Mouse (Mus musculus) midbrain, embryonic 11.5 days (tissue): ENCODE measurements around the gene Vcl. TPM values are rescaled to one million over a fixed set of nuclear protein-coding genes. Genes with fewer than 3 reads are reported as not detected.

ENCODE experiments used
- ATAC-seq: fragments of 200-750 bp; cut with Nextera tagmentation; 2 replicates; pipeline ENCODE4 v1.8.0; 2017; ENCODE audit warnings: moderate TSS enrichment, moderate library complexity; ENCODE audit not compliant: low FRiP score
- DNase-seq: peaks from one replicate; pipeline ENCODE4 v3.0.0; 2015; ENCODE audit warnings: low spot score; ENCODE audit errors: missing footprints
- H3K27ac ChIP-seq: fragments of 300-500 bp; sonication (generic); 2 replicates; pipeline ENCODE4 v1.5.1; 2014; ENCODE audit warnings: low read depth, low read length
- H3K27me3 ChIP-seq: fragments of 300-500 bp; sonication (generic); 2 replicates; pipeline ENCODE4 v1.6.1; 2014; ENCODE audit warnings: mild to moderate bottlenecking, low read length, moderate library complexity, mixed read lengths; ENCODE audit not compliant: control insufficient read depth, insufficient read depth
- H3K36me3 ChIP-seq: fragments of 300-500 bp; sonication (generic); 2 replicates; pipeline ENCODE4 v1.6.1; 2014; ENCODE audit warnings: mild to moderate bottlenecking, low read length, moderate library complexity, mixed read lengths; ENCODE audit not compliant: control insufficient read depth, insufficient read depth
- H3K4me1 ChIP-seq: fragments of 300-500 bp; sonication (generic); 2 replicates; pipeline ENCODE4 v1.6.1; 2014; ENCODE audit warnings: low read length; ENCODE audit not compliant: control insufficient read depth, insufficient read depth
- H3K4me2 ChIP-seq: fragments of 300-500 bp; sonication (generic); 2 replicates; pipeline ENCODE4 v1.6.1; 2014; ENCODE audit warnings: mild to moderate bottlenecking, moderate library complexity
- H3K4me3 ChIP-seq: fragments of 300-500 bp; sonication (generic); 2 replicates; pipeline ENCODE4 v1.5.1; 2014; ENCODE audit warnings: low read depth, low read length
- H3K9ac ChIP-seq: fragments of 300-500 bp; sonication (generic); 2 replicates; pipeline ENCODE4 v1.6.1; 2014; ENCODE audit warnings: low read length
- H3K9me3 ChIP-seq: fragments of 300-500 bp; sonication (generic); 2 replicates; pipeline ENCODE4 v1.6.1; 2016; ENCODE audit warnings: low read length; ENCODE audit not compliant: control insufficient read depth
- WGBS: fragments of 180-500 bp; shearing (Covaris S2); extraction: QIAGEN DNeasy Blood & Tissue Kit; methylation state at CpG from one replicate; pipeline ENCODE4 v1.1.7; 2014; 5-methylcytosine and 5-hydroxymethylcytosine counted together
- polyA plus RNA-seq: library from polyadenylated mRNA; unstranded; fragments of >200 nt; fragmentation: Nextera tagmentation; extraction: Ambion mirVana; gene quantifications from 2 replicates; pipeline ENCODE4 v1.2.1, GENCODE M21; 2014

Vcl gene
- polyA plus RNA-seq, 1 experiment from 2014 or later: 27.0 TPM

DNA sequence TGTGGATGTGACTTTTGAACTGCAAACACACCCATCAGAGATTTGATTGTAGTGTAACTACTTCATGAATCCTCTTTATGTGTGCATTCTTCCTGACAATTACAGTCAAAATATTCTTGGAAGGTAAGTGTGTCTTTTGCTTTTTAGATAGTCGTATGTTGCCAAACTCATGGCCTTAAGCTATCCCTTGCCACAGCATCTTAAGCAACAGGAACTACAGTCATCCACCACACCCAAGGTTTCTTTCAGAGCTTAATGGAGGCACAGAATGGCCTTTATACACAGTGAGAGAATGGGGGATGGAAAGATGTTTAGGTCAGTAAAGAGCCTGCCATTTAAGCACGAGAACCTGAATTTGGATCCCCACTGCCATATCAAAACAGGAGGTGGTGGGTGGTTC lies 118.6 kb downstream of the Vcl start:
- Histone ChIP-seq H3K9ac (no peak overlapping the region), H3K9me3 (no peaks in the 10 kb centered on the region), H3K4me1 (peaks cover 4% of the 10 kb centered on the region; the same call in 1 of the 2 replicates), H3K4me2 (no peak overlapping the region), H3K4me3 (no peak overlapping the region), H3K27me3 (no peaks in the 10 kb centered on the region), H3K27ac (no peak overlapping the region), H3K36me3 (no peaks in the 10 kb centered on the region)
- DNase-seq: no peak
- no peak for ATAC-seq
- WGBS: 87% methylated on average over 2 of the region's 2 CpGs

DNA sequence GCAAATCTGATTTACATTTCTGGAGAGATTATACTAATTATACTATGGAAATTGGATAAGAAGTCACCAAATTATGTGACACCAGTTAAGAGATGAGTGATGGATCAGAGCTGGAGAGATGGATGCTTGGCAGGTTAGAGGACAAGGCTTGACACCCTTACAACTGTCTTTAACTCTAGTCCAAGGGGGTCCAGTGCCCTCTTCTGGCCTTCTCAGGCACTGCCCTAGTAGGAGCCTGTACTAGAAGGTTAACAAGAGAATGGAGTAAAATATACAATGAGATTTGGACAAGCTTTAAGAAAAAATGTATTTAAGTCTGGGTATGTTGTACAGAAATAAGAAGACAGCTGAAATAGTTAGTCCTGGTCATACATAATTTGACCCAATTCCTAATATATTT lies 119.7 kb downstream of the Vcl start:
- Histone ChIP-seq H3K4me2 (no peak overlapping the region), H3K27me3 (no peaks in the 10 kb centered on the region), H3K9me3 (no peaks in the 10 kb centered on the region), H3K4me3 (no peak overlapping the region), H3K4me1 (peaks cover 4% of the 10 kb centered on the region; the same call in 1 of the 2 replicates), H3K9ac (no peak overlapping the region), H3K27ac (no peak overlapping the region), H3K36me3 (no peaks in the 10 kb centered on the region)
- no peak for ATAC-seq
- no peak for DNase-seq

DNA sequence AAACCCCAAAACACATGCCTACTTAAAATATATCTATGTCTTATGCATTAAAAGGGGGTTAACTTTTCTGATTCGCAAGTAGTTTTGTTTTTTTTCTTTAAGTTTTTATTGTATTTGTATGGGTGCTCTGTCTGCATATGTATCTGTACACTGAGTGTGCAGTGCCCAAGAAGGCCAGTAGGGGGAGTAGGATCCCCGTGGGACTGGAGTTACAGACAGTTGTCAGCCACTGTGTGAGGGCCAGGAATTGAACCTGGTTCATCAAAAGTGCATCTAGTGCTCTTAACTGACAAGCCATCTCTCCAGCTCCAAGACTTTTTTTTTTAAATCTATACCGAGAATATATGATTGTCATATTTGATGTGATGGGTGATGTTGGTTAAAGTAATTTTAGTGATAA lies 121.5 kb downstream of the Vcl start:
- Histone ChIP-seq H3K4me3 (no peak overlapping the region), H3K9ac (no peak overlapping the region), H3K9me3 (no peaks in the 10 kb centered on the region), H3K27ac (no peak overlapping the region), H3K4me1 (peaks cover 4% of the 10 kb centered on the region; the same call in 1 of the 2 replicates), H3K4me2 (no peak overlapping the region), H3K36me3 (no peaks in the 10 kb centered on the region), H3K27me3 (no peaks in the 10 kb centered on the region)
- DNase-seq (peak; percentile 93), ATAC-seq (no peak)
- WGBS: 75% methylated on average over 3 of the region's 3 CpGs

DNA sequence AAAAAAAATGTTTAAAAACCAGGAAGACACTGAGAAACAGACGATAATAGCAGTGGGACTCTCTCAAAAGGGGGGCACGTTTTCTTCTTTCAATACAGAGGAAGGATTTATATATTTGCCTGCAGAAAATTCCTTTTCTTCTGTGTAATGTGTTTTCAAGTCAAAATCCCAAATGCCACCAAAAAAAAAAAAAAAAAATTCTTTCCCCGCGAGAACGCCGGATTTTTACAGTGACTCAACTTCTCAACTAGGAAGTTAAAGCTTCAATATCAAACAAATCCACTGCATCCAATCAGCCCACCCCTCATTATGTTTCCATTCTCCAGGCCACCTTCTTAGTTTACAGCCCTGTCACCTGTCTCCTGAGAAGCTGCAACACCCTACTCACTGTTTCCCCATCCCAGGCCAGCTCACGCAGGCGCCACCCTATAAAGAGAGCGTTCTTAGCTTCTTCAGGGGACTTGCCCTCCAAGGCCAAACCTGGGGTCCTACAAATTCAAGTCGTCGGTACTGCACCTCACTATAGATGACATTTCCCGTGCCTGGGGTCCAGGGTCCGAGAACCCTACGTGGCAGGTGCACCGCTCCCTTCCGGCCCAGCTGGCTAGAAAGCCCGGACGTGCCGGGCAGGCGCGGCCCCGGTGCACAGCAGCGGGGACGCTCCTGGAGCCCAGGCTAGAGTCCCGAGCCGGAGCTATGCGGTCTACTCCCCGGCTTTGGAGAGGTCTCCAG lies 122.3 kb downstream of the Vcl start:
- DNase-seq (no peak), ATAC-seq (peak; percentile 10)
- Histone ChIP-seq H3K4me2 (peak overlapping the region; percentile 96), H3K9ac (peak overlapping the region; percentile 82), H3K27me3 (no peaks in the 10 kb centered on the region), H3K27ac (peak overlapping the region; percentile 78), H3K9me3 (no peaks in the 10 kb centered on the region), H3K36me3 (no peaks in the 10 kb centered on the region), H3K4me3 (peak overlapping the region; percentile 85), H3K4me1 (peaks cover 4% of the 10 kb centered on the region; the same call in 1 of the 2 replicates)
- WGBS: 10% methylated on average over 28 of the region's 28 CpGs

DNA sequence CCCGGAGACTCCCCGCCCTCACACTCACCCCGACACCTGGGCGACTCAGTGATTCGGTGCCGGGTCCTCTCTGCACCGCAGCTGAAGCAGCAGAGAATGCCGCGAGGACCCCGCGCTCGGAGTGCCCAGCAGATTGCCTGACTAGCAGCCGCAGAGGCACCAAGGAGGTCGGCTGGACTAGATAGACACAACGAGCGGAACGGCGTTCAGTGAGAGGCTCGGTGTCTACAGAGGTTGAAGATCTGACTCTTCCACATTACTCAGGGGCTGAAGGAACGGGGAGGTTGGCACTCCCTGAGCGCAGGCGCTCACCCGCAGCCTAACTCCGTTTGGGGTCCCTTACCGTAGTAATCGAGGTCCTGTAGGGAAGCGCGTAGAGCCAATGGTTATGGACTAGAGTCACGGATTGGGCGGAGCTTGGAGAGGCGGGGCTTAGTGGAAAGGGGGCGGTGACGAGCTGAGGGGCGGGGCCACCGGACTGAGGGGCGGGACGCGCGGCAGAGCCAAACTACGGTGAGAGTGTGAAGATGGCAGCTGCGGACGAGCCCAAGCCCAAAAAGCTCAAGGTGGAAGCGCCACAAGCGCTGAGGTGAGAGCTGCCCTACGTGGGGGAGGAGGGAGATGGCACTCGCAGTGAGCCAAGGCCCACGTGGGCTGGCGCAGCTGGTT lies 123.0 kb downstream of the Vcl start, which contains the start of the genes Ap3m1 and Adk:
Ap3m1 (minus strand) TSS at position 397 of the 669 bp plus-strand sequence.
Adk (plus strand) TSS at position 463 of the 669 bp plus-strand sequence.
- DNase-seq (peak; percentile 100), ATAC-seq (peak; percentile 98)
- Histone ChIP-seq H3K4me1 (peaks cover 4% of the 10 kb centered on the region; the same call in 1 of the 2 replicates), H3K9ac (peak within 1 kb of the TSS; percentile 82), H3K27me3 (no peaks in the 10 kb centered on the region), H3K36me3 (no peaks in the 10 kb centered on the region), H3K9me3 (no peaks in the 10 kb centered on the region), H3K4me2 (peak within 1 kb of the TSS; percentile 96), H3K4me3 (peak within 1 kb of the TSS; percentile 85), H3K27ac (peak within 1 kb of the TSS; percentile 78)
- under 1% methylated on average over 44 of the region's 48 CpGs for WGBS

DNA sequence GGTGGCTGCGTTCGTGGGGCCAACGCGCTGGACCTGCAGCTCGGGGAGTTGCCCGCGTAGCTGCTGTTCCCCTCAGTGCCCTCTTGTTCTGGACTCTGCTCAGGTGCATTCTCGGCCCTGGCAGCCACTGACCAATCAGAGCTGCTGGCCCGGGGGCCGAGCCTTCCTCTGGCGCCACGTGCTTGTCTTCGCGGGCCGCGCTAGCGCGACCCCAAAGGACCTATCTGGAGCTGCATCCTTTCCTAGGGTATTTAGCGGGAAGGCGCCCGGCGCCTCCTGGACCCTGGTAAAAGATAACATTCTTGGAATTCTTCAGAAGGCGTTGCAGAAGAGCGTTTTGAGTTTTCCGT lies 123.6 kb downstream of the Vcl start:
- no peaks in the 10 kb centered on the region for H3K9me3 ChIP-seq
- peak overlapping the region; percentile 85 for H3K4me3 ChIP-seq
- WGBS: under 1% methylated on average over 25 of the region's 25 CpGs
- peak overlapping the region; percentile 96 for H3K4me2 ChIP-seq
- peak; percentile 81; the same call in 1 of the 2 replicates for ATAC-seq
- H3K27me3 ChIP-seq: no peaks in the 10 kb centered on the region
- H3K36me3 ChIP-seq: no peaks in the 10 kb centered on the region
- peak; percentile 96 for DNase-seq
- peak overlapping the region; percentile 78 for H3K27ac ChIP-seq
- H3K4me1 ChIP-seq: peaks cover 4% of the 10 kb centered on the region; the same call in 1 of the 2 replicates
- peak overlapping the region; percentile 82 for H3K9ac ChIP-seq

DNA sequence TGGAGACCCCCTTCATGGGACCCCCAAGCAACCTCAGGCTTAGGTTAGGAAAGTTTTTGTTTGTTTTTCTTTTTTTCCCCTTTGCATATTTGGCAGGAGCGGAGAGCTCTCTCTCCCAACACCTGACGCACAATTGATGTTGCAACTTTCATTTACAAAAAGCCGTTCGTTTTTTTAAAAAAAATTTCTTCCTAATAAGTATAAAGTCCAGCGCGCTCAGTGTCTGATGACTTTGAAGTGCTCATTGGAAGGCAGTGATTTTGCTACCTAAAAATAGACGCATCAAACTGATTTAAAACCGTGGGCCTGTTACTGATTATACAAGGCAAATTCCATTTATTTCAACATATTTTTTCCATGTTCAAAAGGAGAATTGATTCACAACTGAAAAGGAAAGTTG lies 124.0 kb downstream of the Vcl start:
- H3K4me3 ChIP-seq: peak overlapping the region; percentile 85
- no peaks in the 10 kb centered on the region for H3K36me3 ChIP-seq
- H3K4me1 ChIP-seq: peaks cover 4% of the 10 kb centered on the region; the same call in 1 of the 2 replicates
- no peak for DNase-seq
- H3K27ac ChIP-seq: no peak overlapping the region
- peak overlapping the region; percentile 96 for H3K4me2 ChIP-seq
- ATAC-seq: no peak
- 13% methylated on average over 8 of the region's 8 CpGs for WGBS
- peak overlapping the region; percentile 82 for H3K9ac ChIP-seq
- H3K9me3 ChIP-seq: no peaks in the 10 kb centered on the region
- H3K27me3 ChIP-seq: no peaks in the 10 kb centered on the region

DNA sequence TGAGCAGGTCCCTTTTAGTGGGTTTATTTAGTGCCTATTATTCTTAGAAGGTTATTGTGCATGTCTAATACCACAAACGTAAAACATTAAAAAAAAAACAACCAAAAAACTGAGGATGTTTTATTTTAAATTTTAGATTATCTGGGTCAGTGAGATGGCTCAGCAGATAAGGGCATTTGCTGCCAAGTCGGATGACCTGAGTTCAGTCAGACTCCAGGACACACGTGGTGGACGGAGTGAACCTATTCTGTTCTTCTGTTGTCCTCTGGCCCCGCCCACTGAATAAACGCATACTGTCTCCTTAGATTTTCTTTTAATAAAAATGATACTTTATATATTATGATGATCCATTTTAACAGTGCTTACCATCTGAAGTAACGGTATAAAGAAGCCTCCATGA lies 124.4 kb downstream of the Vcl start:
- H3K9ac ChIP-seq: no peak overlapping the region
- H3K4me3 ChIP-seq: no peak overlapping the region
- WGBS: 53% methylated on average over 7 of the region's 7 CpGs
- DNase-seq (peak; percentile 67), ATAC-seq (no peak)
- no peaks in the 10 kb centered on the region for H3K36me3 ChIP-seq
- no peaks in the 10 kb centered on the region for H3K9me3 ChIP-seq
- H3K27me3 ChIP-seq: no peaks in the 10 kb centered on the region
- H3K4me2 ChIP-seq: peak overlapping the region; percentile 96
- H3K27ac ChIP-seq: no peak overlapping the region
- H3K4me1 ChIP-seq: peaks cover 4% of the 10 kb centered on the region; the same call in 1 of the 2 replicates

DNA sequence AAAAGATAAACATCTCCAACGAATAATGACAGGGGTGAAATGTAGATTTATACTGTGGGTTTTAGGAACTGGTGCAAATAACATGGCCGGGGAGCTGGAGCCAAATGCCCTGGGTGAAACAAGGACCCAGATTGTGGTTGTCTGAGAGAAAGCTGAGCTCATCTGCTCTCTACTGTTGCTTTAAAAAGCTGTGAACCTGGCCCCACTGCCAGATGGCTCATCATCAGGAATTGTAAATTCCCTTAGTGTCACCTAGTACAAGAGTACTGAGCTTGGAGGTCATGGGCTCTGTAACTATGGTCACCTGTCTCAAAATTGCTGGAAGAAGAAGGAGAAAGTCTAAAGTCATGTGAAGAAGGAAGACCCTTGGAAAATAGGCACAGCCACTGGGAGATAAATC lies 129.8 kb downstream of the Vcl start:
- WGBS: 94% methylated on average over 2 of the region's 2 CpGs
- ATAC-seq: no peak

More for the DNA sequence above, 129.8 kb downstream of the Vcl start:
- Histone ChIP-seq H3K4me3 (no peak overlapping the region), H3K9ac (no peak overlapping the region), H3K4me2 (no peak overlapping the region), H3K9me3 (no peaks in the 10 kb centered on the region), H3K4me1 (no peaks in the 10 kb centered on the region), H3K27ac (no peak overlapping the region), H3K27me3 (no peaks in the 10 kb centered on the region), H3K36me3 (no peaks in the 10 kb centered on the region)
- no peak for DNase-seq
